Mouse (Mus musculus) erythroblast, embryonic 14.5 days (primary cell): ENCODE measurements around the gene Psd4.

Experiments
- GATA1 ChIP-seq: IDR thresholded peaks from 2 replicates; pipeline ENCODE4 v1.6.1; 2012; ENCODE audit warnings: low read length, inconsistent platforms, mixed read lengths
- TAL1 ChIP-seq: IDR thresholded peaks from 3 replicates; pipeline ENCODE4 v1.6.1; 2012; ENCODE audit warnings: low read length, inconsistent platforms, mixed read lengths

GRCm38 (mm10) chr2:24455057-24455855, 87.9 kb downstream of the Psd4 start:
- TF ChIP-seq TAL1: no peak
- TF ChIP-seq GATA1: no peak
